Mouse (Mus musculus): ENCODE measurements around the gene Rbm34. TPM values are rescaled to one million over a fixed set of nuclear protein-coding genes. Genes with fewer than 3 reads are reported as not detected.

Gene Rbm34
- polyA plus RNA-seq, 1 experiment: 23.9 TPM

DNA sequence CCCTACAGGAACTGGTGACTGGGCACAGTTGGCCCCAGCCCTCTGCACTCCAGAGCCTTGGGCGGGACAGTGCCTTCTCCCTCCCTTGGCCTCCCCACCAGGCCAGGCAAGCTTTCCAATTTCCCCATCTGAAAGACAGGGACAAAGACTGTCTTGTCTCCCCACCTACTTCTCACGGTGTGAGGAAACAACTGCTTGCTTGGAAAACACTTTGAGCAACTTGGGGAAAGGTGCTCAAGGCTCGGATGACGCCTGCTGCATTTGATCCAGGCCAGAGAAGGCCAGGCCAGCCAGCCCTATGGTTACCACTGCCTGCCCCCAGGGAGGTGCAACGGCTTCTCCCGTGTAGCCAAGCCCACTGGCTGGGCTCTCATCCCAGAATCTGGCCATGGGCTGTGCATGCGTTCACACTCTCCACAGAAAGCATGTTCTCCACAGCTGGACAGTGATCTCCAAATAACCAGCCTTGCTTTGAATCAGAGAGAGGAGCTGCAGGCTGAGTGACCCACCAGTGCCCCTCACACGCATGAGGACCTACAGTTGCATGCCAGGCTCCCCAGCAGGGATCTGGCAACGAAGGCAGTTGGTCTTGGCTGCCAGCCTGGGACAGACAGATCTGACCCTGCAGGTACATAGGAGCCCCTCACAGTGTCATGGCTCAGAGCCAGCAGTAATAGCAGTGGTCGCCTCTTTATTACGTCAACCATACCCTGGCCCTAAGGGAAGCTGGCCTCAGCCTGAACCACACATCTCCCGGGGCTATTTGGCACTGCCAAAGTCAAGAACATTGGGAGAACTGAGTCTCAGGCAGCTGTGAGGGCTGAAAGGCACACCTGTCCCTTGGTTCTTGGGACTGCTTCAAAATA lies 57.4 kb downstream of the Rbm34 start:
- no peak for TF ChIP-seq GATA1 (IDR thresholded peaks at IDR 0.05; ENCODE audit: low read length)

DNA sequence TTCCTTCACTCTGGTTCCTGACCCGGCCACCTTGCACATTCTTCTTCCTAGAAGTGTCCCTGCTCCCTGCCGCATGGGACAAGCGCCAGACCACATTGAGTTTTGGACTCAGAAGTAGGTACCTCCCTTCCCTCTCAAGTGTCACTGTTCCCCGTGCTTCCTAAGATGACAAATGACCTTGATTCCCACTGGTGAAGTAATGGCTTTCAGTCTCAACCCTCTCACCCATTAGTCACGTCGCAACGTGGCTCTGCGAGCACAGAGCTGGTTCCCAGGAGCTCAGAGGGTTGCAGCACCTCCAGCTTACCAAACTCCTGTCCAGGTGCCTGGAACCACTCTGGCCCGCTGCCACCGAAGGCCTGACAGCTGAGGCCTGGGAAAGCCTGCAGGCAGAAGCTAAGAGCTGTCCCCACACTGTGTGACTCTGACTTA lies 61.5 kb downstream of the Rbm34 start:
- TF ChIP-seq GATA1 (IDR thresholded peaks at IDR 0.05; ENCODE audit: low read length): no peak

DNA sequence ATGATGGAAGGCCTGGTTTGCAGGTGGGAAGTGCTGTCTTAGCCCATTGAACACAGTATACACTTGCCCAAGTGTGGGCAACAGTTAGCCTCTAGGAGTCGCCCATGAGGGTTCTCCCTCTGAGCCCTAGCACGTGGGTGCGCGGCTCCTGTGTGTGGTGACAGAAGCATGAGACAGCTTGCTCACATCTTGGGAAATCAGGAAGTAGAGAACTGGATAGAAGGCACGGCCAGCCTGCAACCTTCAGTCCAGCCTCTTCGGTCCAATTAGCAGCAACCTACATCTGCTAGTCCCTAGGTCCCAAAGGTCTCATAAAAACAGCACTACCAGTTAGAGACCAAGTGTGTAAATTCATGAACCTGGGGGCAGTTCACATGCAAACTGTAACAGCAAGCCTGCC lies 62.1 kb downstream of the Rbm34 start:
- TF ChIP-seq GATA1 (IDR thresholded peaks at IDR 0.05; ENCODE audit: low read length): no peak

- TF ChIP-seq GATA1 (IDR thresholded peaks at IDR 0.05; ENCODE audit: low read length): no peak
These were observed 62.9 kb downstream of the Rbm34 start for GRCm38 (mm10) chr8:126907968-126908367.

GRCm38 (mm10) chr8:126907374-126907773 lies 63.5 kb downstream of the Rbm34 start:
- no peak for TF ChIP-seq GATA1 (IDR thresholded peaks at IDR 0.05; ENCODE audit: low read length)

GRCm38 (mm10) chr8:126905387-126905786 lies 65.5 kb downstream of the Rbm34 start:
- TF ChIP-seq GATA1 (IDR thresholded peaks at IDR 0.05; ENCODE audit: low read length): no peak

GRCm38 (mm10) chr8:126903927-126904326 lies 66.9 kb downstream of the Rbm34 start:
- no peak for TF ChIP-seq GATA1 (IDR thresholded peaks at IDR 0.05; ENCODE audit: low read length)

DNA sequence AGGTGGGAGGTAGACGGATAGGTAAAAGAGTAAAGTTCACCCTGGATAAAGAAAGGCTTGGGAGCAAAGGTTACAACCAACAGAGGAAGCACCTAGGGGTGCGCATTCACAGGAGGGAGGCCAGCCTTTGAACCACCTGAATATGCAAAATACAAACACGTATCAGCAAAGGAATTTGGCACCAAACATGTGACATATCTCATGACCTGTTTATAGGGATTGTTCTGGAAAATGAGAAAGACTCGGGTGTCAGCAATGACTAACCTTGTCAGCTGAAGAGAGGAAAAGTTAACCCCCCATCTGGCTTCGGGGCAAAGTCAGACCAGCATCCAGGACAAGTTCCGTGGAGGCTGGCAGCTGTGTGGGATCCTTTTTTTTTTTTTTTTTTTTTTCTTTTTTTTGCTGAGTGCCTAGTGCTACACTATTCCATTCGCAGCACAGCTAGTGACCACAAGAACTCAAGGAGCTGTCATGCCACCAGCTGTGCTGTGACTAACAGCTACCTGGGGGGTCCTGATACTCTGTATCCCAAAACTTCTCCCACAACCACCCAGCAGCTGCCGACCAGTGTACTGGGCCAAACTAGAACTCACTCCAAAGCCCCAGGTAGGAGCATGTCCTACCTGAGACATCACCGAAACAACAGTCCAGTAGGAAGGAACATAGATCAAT lies 67.5 kb downstream of the Rbm34 start:
- TF ChIP-seq GATA1 (IDR thresholded peaks at IDR 0.05; ENCODE audit: low read length): no peak

- TF ChIP-seq GATA1 (IDR thresholded peaks at IDR 0.05; ENCODE audit: low read length): no peak
These were observed 69.3 kb downstream of the Rbm34 start for GRCm38 (mm10) chr8:126901612-126902011.

GRCm38 (mm10) chr8:126901049-126901448 lies 69.8 kb downstream of the Rbm34 start:
- TF ChIP-seq GATA1 (IDR thresholded peaks at IDR 0.05; ENCODE audit: low read length): no peak

Other genes with a start within 250 kb of the Rbm34 start
- 1,855 and 2,572 TPM in 2 replicates for gene Tomm20, start 25.2 kb downstream of the Rbm34 start, polyA plus RNA-seq (2012)
- gene Pard3, start 92.8 kb upstream of the Rbm34 start, polyA plus RNA-seq (2012): 0.09 and 0.15 TPM in 2 replicates

Measured in G1E-ER4 (cell line).